12 mouse cellular contexts compared by ENCODE assay signal in the genomic region with DNA sequence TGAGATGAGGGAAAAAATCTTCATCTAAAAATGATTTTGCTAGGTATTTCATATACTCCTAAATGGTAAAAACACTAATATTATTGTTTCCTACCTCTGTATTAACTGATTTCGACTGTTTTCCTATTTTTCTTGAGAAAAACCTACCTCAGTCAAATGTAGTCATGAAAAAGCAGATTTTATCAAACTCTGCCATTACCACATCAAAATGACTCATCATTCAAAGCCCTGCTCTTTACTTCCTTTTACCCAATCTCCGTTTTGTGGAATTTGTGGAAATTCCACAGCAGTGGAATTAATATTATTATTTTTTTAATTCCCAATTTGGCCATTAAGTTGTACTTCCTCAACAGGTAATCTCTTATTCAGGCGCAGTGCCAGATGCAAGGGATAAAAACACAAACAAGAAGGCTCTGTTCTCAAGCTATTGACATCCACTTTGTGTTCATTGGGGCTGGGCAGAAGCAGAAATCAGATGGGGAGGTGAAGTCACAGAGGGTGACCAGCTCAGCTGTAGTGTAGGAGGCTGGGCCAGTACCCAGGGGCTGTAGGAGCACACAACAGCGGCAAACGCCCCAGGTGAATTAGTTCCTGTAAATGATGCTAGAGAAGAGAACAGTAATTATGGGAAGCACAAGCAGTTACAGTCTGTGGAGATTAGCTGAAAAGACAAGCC.
A peak's percentile ranks its signal among the peaks of the same experiment; 100 is the strongest.
DNase-seq lines count a peak whose midpoint lies in the region; ATAC-seq and TF ChIP-seq lines count a peak whose summit lies in the region.
"Had no signal": no experiment of that assay in that cellular context is flagged by ENCODE, and none has a peak within 500 bp of the region (broad histone marks: within the 10 kb centered on the region; RNA-seq: fewer than 3 reads in every experiment).

No protein-coding gene starts in this region.

- H3K27me3 ChIP-seq in midbrain, embryonic 14.5 days (ENCODE audit: control insufficient read depth, insufficient read depth, low read length): no peaks in the 10 kb centered on the region
- H3K27me3 ChIP-seq in midbrain, embryonic 13.5 days: no peaks in the 10 kb centered on the region
- H3K27me3 ChIP-seq in liver, embryonic 12.5 days (replicated peaks): no peaks in the 10 kb centered on the region
- H3K27me3 ChIP-seq in stomach, postnatal 0 days (ENCODE audit: control insufficient read depth, insufficient read depth, low read length): no peaks in the 10 kb centered on the region
- H3K27me3 ChIP-seq: heart, embryonic 13.5 days; hindbrain, embryonic 15.5 days had no signal

- peak; percentile 6 for DNase-seq in midbrain, embryonic 14.5 days
- DNase-seq in stomach, postnatal 0 days (ENCODE audit: low spot score): no peak
- DNase-seq in c-Kit-positive CD71-positive TER-119-positive erythroid progenitor cells, embryonic 14.5 days (ENCODE audit: low spot score): no peak
- DNase-seq in thymus, postnatal 0 days (ENCODE audit: low spot score): no peak
- DNase-seq: layer of hippocampus, postnatal 36 days; thymus, postnatal 4 days had no signal

- 82% methylated on average over 5 of the region's 5 CpGs for WGBS in midbrain, embryonic 14.5 days
- WGBS in midbrain, embryonic 13.5 days: 77% methylated on average over 5 of the region's 5 CpGs
- WGBS in liver, embryonic 12.5 days (ENCODE audit: insufficient replicate concordance): 55% methylated on average over 5 of the region's 5 CpGs
- WGBS in stomach, postnatal 0 days: 51% methylated on average over 5 of the region's 5 CpGs

- no peak overlapping the region for H3K9ac ChIP-seq in midbrain, embryonic 14.5 days (replicated peaks; ENCODE audit: low read length)
- H3K9ac ChIP-seq in midbrain, embryonic 13.5 days (replicated peaks): no peak overlapping the region
- no peak overlapping the region for H3K9ac ChIP-seq in liver, embryonic 12.5 days
- H3K9ac ChIP-seq in stomach, postnatal 0 days (ENCODE audit: low read length): no peak overlapping the region
- H3K9ac ChIP-seq: heart, embryonic 13.5 days; hindbrain, embryonic 15.5 days had no signal

- H3K4me3 ChIP-seq in midbrain, embryonic 14.5 days (replicated peaks; ENCODE audit: low read depth, low read length): no peak overlapping the region
- H3K4me3 ChIP-seq in midbrain, embryonic 13.5 days (replicated peaks): no peak overlapping the region
- no peak overlapping the region for H3K4me3 ChIP-seq in liver, embryonic 12.5 days
- H3K4me3 ChIP-seq in stomach, postnatal 0 days (ENCODE audit: low read depth, low read length): no peak overlapping the region
- H3K4me3 ChIP-seq: heart, embryonic 13.5 days; hindbrain, embryonic 15.5 days; myocyte had no signal

- H3K27ac ChIP-seq in midbrain, embryonic 14.5 days (replicated peaks; ENCODE audit: low read depth, low read length): no peak overlapping the region
- no peak overlapping the region for H3K27ac ChIP-seq in midbrain, embryonic 13.5 days
- H3K27ac ChIP-seq in liver, embryonic 12.5 days: peak overlapping the region; percentile 73
- no peak overlapping the region; the same call in 1 of the 2 replicates for H3K27ac ChIP-seq in stomach, postnatal 0 days (replicated peaks)
- H3K27ac ChIP-seq: heart, embryonic 13.5 days; hindbrain, embryonic 15.5 days had no signal

- ATAC-seq in midbrain, embryonic 14.5 days (ENCODE audit: low FRiP score, low TSS enrichment): no peak
- no peak for ATAC-seq in midbrain, embryonic 13.5 days
- ATAC-seq in granulocyte monocyte progenitor cell, adult 5-6 weeks (replicated peaks; ENCODE audit: poor library complexity, severe bottlenecking): 0 out of 2 replicates have a peak, but pooled peaks have one; percentile 9
- ATAC-seq in liver, embryonic 12.5 days: peak; percentile 68
- peak; percentile 63 for ATAC-seq in stomach, postnatal 0 days (ENCODE audit: low FRiP score, low TSS enrichment)

- no peaks in the 10 kb centered on the region for H3K9me3 ChIP-seq in midbrain, embryonic 14.5 days (ENCODE audit: control insufficient read depth, low read length)
- H3K9me3 ChIP-seq in midbrain, embryonic 13.5 days: no peaks in the 10 kb centered on the region
- H3K9me3 ChIP-seq in liver, embryonic 12.5 days (replicated peaks): no peaks in the 10 kb centered on the region
- H3K9me3 ChIP-seq in stomach, postnatal 0 days (ENCODE audit: control insufficient read depth, low read length): no peaks in the 10 kb centered on the region
- H3K9me3 ChIP-seq: heart, embryonic 13.5 days; hindbrain, embryonic 15.5 days had no signal

- no peaks in the 10 kb centered on the region for H3K36me3 ChIP-seq in midbrain, embryonic 14.5 days (ENCODE audit: control insufficient read depth, insufficient read depth, low read length)
- no peaks in the 10 kb centered on the region for H3K36me3 ChIP-seq in midbrain, embryonic 13.5 days
- H3K36me3 ChIP-seq in liver, embryonic 12.5 days: no peaks in the 10 kb centered on the region
- H3K36me3 ChIP-seq in stomach, postnatal 0 days (ENCODE audit: control insufficient read depth, insufficient read depth, low read length): no peaks in the 10 kb centered on the region
- H3K36me3 ChIP-seq: heart, embryonic 13.5 days; hindbrain, embryonic 15.5 days had no signal

- H3K4me2 ChIP-seq in midbrain, embryonic 14.5 days (ENCODE audit: low read length): no peak overlapping the region
- H3K4me2 ChIP-seq in midbrain, embryonic 13.5 days (replicated peaks): no peak overlapping the region
- H3K4me2 ChIP-seq in liver, embryonic 12.5 days: 0 out of 2 replicates have a peak overlapping the region, but pooled peaks have one; percentile 3
- no peak overlapping the region for H3K4me2 ChIP-seq in stomach, postnatal 0 days (replicated peaks; ENCODE audit: low read depth)
- H3K4me2 ChIP-seq: heart, embryonic 13.5 days; hindbrain, embryonic 15.5 days had no signal

- TF ChIP-seq EP300 in stomach, postnatal 0 days (optimal IDR thresholded peaks at IDR 0.05): no peak

- TF ChIP-seq CTCF in stomach, postnatal 0 days (IDR thresholded peaks at IDR 0.05; ENCODE audit: low read depth): no peak

- no peaks in the 10 kb centered on the region for H3K4me1 ChIP-seq in midbrain, embryonic 14.5 days (ENCODE audit: control insufficient read depth, insufficient read depth, low read length)
- no peaks in the 10 kb centered on the region for H3K4me1 ChIP-seq in midbrain, embryonic 13.5 days (replicated peaks)
- H3K4me1 ChIP-seq in liver, embryonic 12.5 days: peaks cover 7% of the 10 kb centered on the region; the same call in 1 of the 2 replicates
- H3K4me1 ChIP-seq in stomach, postnatal 0 days (replicated peaks; ENCODE audit: control insufficient read depth, insufficient read depth): no peaks in the 10 kb centered on the region
- H3K4me1 ChIP-seq: hindbrain, embryonic 15.5 days had no signal

Comparison
In these comparisons a context has a peak if more than half of its experiments do, and no peak if none do; other contexts are left out.
1. ATAC-seq: peak in granulocyte monocyte progenitor cell, adult 5-6 weeks (single experiment), liver, embryonic 12.5 days (single experiment) and stomach, postnatal 0 days (single experiment); none in midbrain, embryonic 14.5 days (single experiment) and midbrain, embryonic 13.5 days (single experiment).